Mouse (Mus musculus): ENCODE measurements around the gene Tmprss4. TPM values are rescaled to one million over a fixed set of nuclear protein-coding genes. Genes with fewer than 3 reads are reported as not detected.

The Tmprss4 gene
- polyA plus RNA-seq, 1 experiment from 2014 or later: not detected

GRCm38 (mm10) chr9:45126941-45127340, 77.0 kb downstream of the Tmprss4 start:
- no peak overlapping the region for H3K9ac ChIP-seq
- ATAC-seq: no peak
- no peak overlapping the region for H3K4me3 ChIP-seq
- WGBS (ENCODE audit: insufficient replicate concordance): 31% methylated on average over 7 of the region's 7 CpGs
- H3K4me1 ChIP-seq: peaks cover 5% of the 10 kb centered on the region; the same call in 1 of the 2 replicates
- peaks cover 56% of the 10 kb centered on the region for H3K27me3 ChIP-seq (replicated peaks)
- no peaks in the 10 kb centered on the region for H3K36me3 ChIP-seq
- H3K4me2 ChIP-seq: no peak overlapping the region
- H3K9me3 ChIP-seq (replicated peaks): no peaks in the 10 kb centered on the region
- H3K27ac ChIP-seq: no peak overlapping the region

- Histone ChIP-seq H3K27me3 (replicated peaks) (peaks cover 57% of the 10 kb centered on the region), H3K9ac (no peak overlapping the region), H3K4me1 (peaks cover 6% of the 10 kb centered on the region; the same call in 1 of the 2 replicates), H3K36me3 (no peaks in the 10 kb centered on the region), H3K9me3 (replicated peaks) (no peaks in the 10 kb centered on the region), H3K27ac (no peak overlapping the region), H3K4me2 (no peak overlapping the region), H3K4me3 (no peak overlapping the region)
- no peak for ATAC-seq
- whole genome bisulfite sequencing (ENCODE audit: insufficient replicate concordance): 74% methylated on average over 14 of the region's 14 CpGs
Observed at GRCm38 (mm10) chr9:45125211-45125610, 78.7 kb downstream of the Tmprss4 start.

Other genes with a start within 250 kb of the Tmprss4 start
- gene Ube4a, start 238.5 kb downstream of the Tmprss4 start, polyA plus RNA-seq (2016; fragmentation: Nextera tagmentation; extraction: Ambion mirVana): 14.8 and 15.1 TPM in 2 replicates
- not detected in 2 replicates for gene Cd3g, start 223.7 kb downstream of the Tmprss4 start, polyA plus RNA-seq (2016; fragmentation: Nextera tagmentation; extraction: Ambion mirVana)
- not detected in 2 replicates for gene Cd3d, start 222.3 kb downstream of the Tmprss4 start, polyA plus RNA-seq (2016; fragmentation: Nextera tagmentation; extraction: Ambion mirVana)
- not detected in 2 replicates for gene Cd3e, start 194.5 kb downstream of the Tmprss4 start, polyA plus RNA-seq (2016; fragmentation: Nextera tagmentation; extraction: Ambion mirVana)
- gene Mpzl2, start 164.3 kb downstream of the Tmprss4 start, polyA plus RNA-seq (2016; fragmentation: Nextera tagmentation; extraction: Ambion mirVana): 3.9 and 4.9 TPM in 2 replicates
- gene Mpzl3, start 148.9 kb downstream of the Tmprss4 start, polyA plus RNA-seq (2016; fragmentation: Nextera tagmentation; extraction: Ambion mirVana): 0.63 and 1.1 TPM in 2 replicates
- 0.12 TPM in 1 of 2 replicates, not detected in the other for gene Jaml, start 124.9 kb downstream of the Tmprss4 start, polyA plus RNA-seq (2016; fragmentation: Nextera tagmentation; extraction: Ambion mirVana)
- gene Scn2b, start 86.3 kb downstream of the Tmprss4 start, polyA plus RNA-seq (2016; fragmentation: Nextera tagmentation; extraction: Ambion mirVana): 0.70 and 0.90 TPM in 2 replicates
- 0.25 and 0.33 TPM in 2 replicates for gene Scn4b, start 65.7 kb downstream of the Tmprss4 start, polyA plus RNA-seq (2016; fragmentation: Nextera tagmentation; extraction: Ambion mirVana)
- 0.10 TPM in 1 of 2 replicates, not detected in the other for gene BC049352, start 22.1 kb downstream of the Tmprss4 start, polyA plus RNA-seq (2016; fragmentation: Nextera tagmentation; extraction: Ambion mirVana)
- gene Il10ra, start 65.1 kb upstream of the Tmprss4 start, polyA plus RNA-seq (2016; fragmentation: Nextera tagmentation; extraction: Ambion mirVana): 2.9 and 3.1 TPM in 2 replicates
- not detected in 2 replicates for gene Tmprss13, start 115.0 kb upstream of the Tmprss4 start, polyA plus RNA-seq (2016; fragmentation: Nextera tagmentation; extraction: Ambion mirVana)
- gene Fxyd6, start 166.1 kb upstream of the Tmprss4 start, polyA plus RNA-seq (2016; fragmentation: Nextera tagmentation; extraction: Ambion mirVana): 5.0 and 5.2 TPM in 2 replicates
- gene Fxyd2, start 195.6 kb upstream of the Tmprss4 start, polyA plus RNA-seq (2016; fragmentation: Nextera tagmentation; extraction: Ambion mirVana): 1.2 and 1.5 TPM in 2 replicates
- gene Dscaml1, start 222.5 kb upstream of the Tmprss4 start, polyA plus RNA-seq (2016; fragmentation: Nextera tagmentation; extraction: Ambion mirVana): not detected in 2 replicates